Mouse (Mus musculus): ENCODE data around the gene Psmb9. TPM values are rescaled to one million over a fixed set of nuclear protein-coding genes. Genes with fewer than 3 reads are reported as not detected.
"Not testable (repeated sequence)": the region's sequence is repeated elsewhere in the genome, so short reads cannot be mapped to it uniquely, and the experiment has no call there.

Gene Psmb9
- polyA plus RNA-seq, 1 experiment from 2014 or later = 5.9 TPM

DNA sequence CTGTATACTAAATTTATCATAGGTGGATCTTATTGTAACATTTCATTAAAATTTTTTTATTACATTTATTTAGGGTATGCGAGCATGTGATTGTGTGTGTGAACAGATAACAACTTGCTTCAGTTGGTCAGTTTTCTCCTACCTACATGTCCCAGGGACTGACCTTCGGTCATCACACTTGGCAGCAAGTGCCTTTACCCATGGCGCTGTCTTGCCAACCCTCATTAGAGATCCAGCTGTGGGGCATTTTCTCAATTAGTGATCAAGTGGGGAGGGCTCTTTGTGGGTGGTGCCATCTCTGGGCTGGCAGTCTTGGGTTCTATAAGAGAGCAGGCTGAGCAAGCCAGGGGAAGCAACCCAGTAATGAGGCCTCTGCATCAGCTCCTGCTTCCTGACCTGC lies 37.3 kb upstream of the Psmb9 start:
- Histone ChIP-seq H3K27ac (no peak overlapping the region), H3K9ac (ENCODE audit: low read depth, low read length) (no peak overlapping the region), H3K36me3 (ENCODE audit: insufficient read depth, low read length) (no peaks in the 10 kb centered on the region), H3K4me2 (ENCODE audit: low read length) (no peak overlapping the region), H3K4me1 (replicated peaks; ENCODE audit: insufficient read depth, low read length) (no peaks in the 10 kb centered on the region), H3K9me3 (replicated peaks; ENCODE audit: low read length) (no peaks in the 10 kb centered on the region), H3K27me3 (ENCODE audit: insufficient read depth, low read length) (no peaks in the 10 kb centered on the region), H3K4me3 (replicated peaks; ENCODE audit: low read depth, low read length) (no peak overlapping the region)
- DNase-seq (ENCODE audit: low spot score) (no peak), ATAC-seq (replicated peaks; ENCODE audit: low FRiP score, low read depth) (no peak)
- 96% methylated on average over 3 of the region's 3 CpGs for WGBS
- TF ChIP-seq CTCF (IDR thresholded peaks at IDR 0.05; ENCODE audit: low read depth) = no peak

DNA sequence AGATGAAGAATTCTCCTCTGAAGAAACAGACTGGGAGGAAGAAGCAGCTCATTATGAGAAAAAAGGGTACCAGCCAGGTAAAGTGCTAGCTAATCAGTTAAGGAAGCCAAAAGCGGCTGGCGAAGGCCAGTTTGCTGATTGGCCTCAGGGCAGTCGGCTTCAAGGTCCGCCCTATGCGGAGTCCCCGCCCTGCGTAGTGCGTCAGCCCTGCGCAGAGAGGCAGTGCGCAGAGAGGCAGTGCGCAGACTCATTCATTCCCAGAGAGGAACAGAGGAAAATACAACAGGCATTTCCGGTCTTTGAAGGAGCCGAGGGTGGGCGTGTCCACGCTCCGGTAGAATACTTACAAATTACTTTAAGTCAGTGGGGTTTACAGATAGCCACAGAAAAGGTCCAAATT lies 32.8 kb upstream of the Psmb9 start:
- 87% methylated on average over 4 of the region's 16 CpGs for WGBS
- H3K4me1 ChIP-seq (replicated peaks; ENCODE audit: insufficient read depth, low read length); H3K27me3 ChIP-seq (ENCODE audit: insufficient read depth, low read length); H3K36me3 ChIP-seq (ENCODE audit: insufficient read depth, low read length); H3K27ac ChIP-seq; H3K4me2 ChIP-seq (ENCODE audit: low read length); H3K9me3 ChIP-seq (replicated peaks; ENCODE audit: low read length); ATAC-seq (replicated peaks; ENCODE audit: low FRiP score, low read depth); H3K9ac ChIP-seq (ENCODE audit: low read depth, low read length); DNase-seq (ENCODE audit: low spot score); H3K4me3 ChIP-seq (replicated peaks; ENCODE audit: low read depth, low read length): not testable (repeated sequence)

- not testable (repeated sequence) for H3K4me1 ChIP-seq (replicated peaks; ENCODE audit: insufficient read depth, low read length); H3K4me3 ChIP-seq (replicated peaks; ENCODE audit: low read depth, low read length); H3K27me3 ChIP-seq (ENCODE audit: insufficient read depth, low read length); H3K36me3 ChIP-seq (ENCODE audit: insufficient read depth, low read length); H3K27ac ChIP-seq; DNase-seq (ENCODE audit: low spot score); H3K9me3 ChIP-seq (replicated peaks; ENCODE audit: low read length); H3K4me2 ChIP-seq (ENCODE audit: low read length); ATAC-seq (replicated peaks; ENCODE audit: low FRiP score, low read depth); H3K9ac ChIP-seq (ENCODE audit: low read depth, low read length)
- WGBS = 93% methylated on average over 3 of the region's 7 CpGs
Observed at GRCm38 (mm10) chr17:34219801-34220200, 32.2 kb upstream of the Psmb9 start.

DNA sequence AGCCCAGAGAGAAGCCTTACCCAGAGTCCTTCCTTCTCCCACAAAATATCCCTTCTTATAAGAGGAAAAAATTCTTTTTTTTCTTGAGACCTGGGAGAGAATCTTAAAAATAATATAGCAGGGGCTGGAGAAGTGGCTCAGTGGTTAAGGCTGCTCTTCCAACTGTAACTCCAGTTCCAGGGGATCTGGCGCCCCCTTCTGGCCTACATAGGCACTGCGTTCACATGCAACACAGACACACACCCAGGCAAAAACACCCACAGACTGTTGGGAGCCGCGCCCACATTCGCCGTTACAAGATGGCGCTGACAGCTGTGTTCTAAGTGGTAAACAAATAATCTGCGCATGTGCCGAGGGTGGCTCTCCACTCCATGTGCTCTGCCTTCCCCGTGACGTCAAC lies 31.5 kb upstream of the Psmb9 start:
- WGBS = 90% methylated on average over 7 of the region's 11 CpGs
- not testable (repeated sequence) for H3K4me2 ChIP-seq (ENCODE audit: low read length); DNase-seq (ENCODE audit: low spot score); H3K27ac ChIP-seq; ATAC-seq (replicated peaks; ENCODE audit: low FRiP score, low read depth); H3K4me3 ChIP-seq (replicated peaks; ENCODE audit: low read depth, low read length); H3K27me3 ChIP-seq (ENCODE audit: insufficient read depth, low read length); H3K36me3 ChIP-seq (ENCODE audit: insufficient read depth, low read length); H3K9me3 ChIP-seq (replicated peaks; ENCODE audit: low read length); H3K4me1 ChIP-seq (replicated peaks; ENCODE audit: insufficient read depth, low read length); H3K9ac ChIP-seq (ENCODE audit: low read depth, low read length)
- peak; percentile 46 for TF ChIP-seq CTCF (IDR thresholded peaks at IDR 0.05; ENCODE audit: low read depth)

DNA sequence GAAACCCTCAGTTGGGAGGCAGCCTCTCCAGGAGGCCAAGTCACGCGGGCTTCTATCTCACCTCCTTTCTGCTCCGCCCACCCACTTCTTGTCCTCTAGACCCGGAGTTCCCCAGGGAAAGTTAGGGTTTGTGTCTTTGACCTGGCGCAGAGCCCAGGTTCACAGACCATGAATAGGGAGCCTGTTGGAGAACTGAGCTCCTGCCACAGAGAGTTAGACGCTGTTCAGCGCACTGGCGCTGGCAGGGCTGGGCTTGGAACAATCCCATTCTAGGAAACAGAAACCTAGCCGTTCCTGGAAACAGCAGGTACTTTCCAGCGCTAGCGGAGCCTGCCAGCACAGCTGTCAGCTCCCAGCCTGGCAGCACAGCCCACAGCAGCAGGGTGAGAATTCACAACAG lies 31.1 kb upstream of the Psmb9 start:
- no peak for ATAC-seq (replicated peaks; ENCODE audit: low FRiP score, low read depth)
- Histone ChIP-seq H3K4me3 (replicated peaks; ENCODE audit: low read depth, low read length) (no peak overlapping the region), H3K4me1 (replicated peaks; ENCODE audit: insufficient read depth, low read length) (no peaks in the 10 kb centered on the region), H3K36me3 (ENCODE audit: insufficient read depth, low read length) (no peaks in the 10 kb centered on the region), H3K9me3 (replicated peaks; ENCODE audit: low read length) (no peaks in the 10 kb centered on the region), H3K27me3 (ENCODE audit: insufficient read depth, low read length) (peaks cover 5% of the 10 kb centered on the region; the same call in 1 of the 2 replicates), H3K9ac (ENCODE audit: low read depth, low read length) (no peak overlapping the region), H3K27ac (no peak overlapping the region), H3K4me2 (ENCODE audit: low read length) (no peak overlapping the region)
- no peak for DNase-seq (ENCODE audit: low spot score)
- 72% methylated on average over 11 of the region's 11 CpGs for WGBS
- no peak for TF ChIP-seq CTCF (IDR thresholded peaks at IDR 0.05; ENCODE audit: low read depth)

GRCm38 (mm10) chr17:34217986-34218385 lies 30.4 kb upstream of the Psmb9 start:
- Histone ChIP-seq H3K36me3 (ENCODE audit: insufficient read depth, low read length) (no peaks in the 10 kb centered on the region), H3K9me3 (replicated peaks; ENCODE audit: low read length) (no peaks in the 10 kb centered on the region), H3K27ac (no peak overlapping the region), H3K4me3 (replicated peaks; ENCODE audit: low read depth, low read length) (no peak overlapping the region), H3K27me3 (ENCODE audit: insufficient read depth, low read length) (peaks cover 10% of the 10 kb centered on the region; the same call in 1 of the 2 replicates), H3K9ac (ENCODE audit: low read depth, low read length) (no peak overlapping the region), H3K4me1 (replicated peaks; ENCODE audit: insufficient read depth, low read length) (no peaks in the 10 kb centered on the region), H3K4me2 (ENCODE audit: low read length) (no peak overlapping the region)
- TF ChIP-seq CTCF (IDR thresholded peaks at IDR 0.05; ENCODE audit: low read depth) = no peak
- WGBS = 85% methylated on average over 5 of the region's 5 CpGs
- DNase-seq (ENCODE audit: low spot score) (no peak), ATAC-seq (replicated peaks; ENCODE audit: low FRiP score, low read depth) (no peak)

- Histone ChIP-seq H3K9me3 (replicated peaks; ENCODE audit: low read length) (no peaks in the 10 kb centered on the region), H3K4me3 (replicated peaks; ENCODE audit: low read depth, low read length) (no peak overlapping the region), H3K4me2 (ENCODE audit: low read length) (no peak overlapping the region), H3K27me3 (ENCODE audit: insufficient read depth, low read length) (peaks cover 14% of the 10 kb centered on the region; the same call in 1 of the 2 replicates), H3K36me3 (ENCODE audit: insufficient read depth, low read length) (no peaks in the 10 kb centered on the region), H3K9ac (ENCODE audit: low read depth, low read length) (no peak overlapping the region), H3K4me1 (replicated peaks; ENCODE audit: insufficient read depth, low read length) (no peaks in the 10 kb centered on the region), H3K27ac (no peak overlapping the region)
- TF ChIP-seq CTCF (IDR thresholded peaks at IDR 0.05; ENCODE audit: low read depth) = no peak
- DNase-seq (ENCODE audit: low spot score) (no peak), ATAC-seq (replicated peaks; ENCODE audit: low FRiP score, low read depth) (no peak)
- WGBS = 83% methylated on average over 8 of the region's 8 CpGs
Observed at GRCm38 (mm10) chr17:34217216-34217928, 29.8 kb upstream of the Psmb9 start.
